Mouse (Mus musculus) liver, embryonic 16.5 days (tissue): Measurements from ENCODE around the gene Mcrs1. TPM values are rescaled to one million over a fixed set of nuclear protein-coding genes. Genes with fewer than 3 reads are reported as not detected.

Source experiments
- ATAC-seq: fragments of 200-750 bp; cut with Nextera tagmentation; 2 replicates; pipeline ENCODE4 v1.8.0; 2017; ENCODE audit warnings: low read depth, mild to moderate bottlenecking, moderate number of reproducible peaks, moderate library complexity
- H3K27ac ChIP-seq: fragments of 300-500 bp; sonication (generic); 2 replicates; pipeline ENCODE4 v1.5.1; 2014; ENCODE audit warnings: mild to moderate bottlenecking, low read length
- H3K27me3 ChIP-seq: fragments of 300-500 bp; sonication (generic); 2 replicates; pipeline ENCODE4 v1.6.1; 2014; ENCODE audit warnings: low read depth, low read length, mixed read lengths; ENCODE audit not compliant: control insufficient read depth, insufficient read depth
- H3K36me3 ChIP-seq: fragments of 300-500 bp; sonication (generic); 2 replicates; pipeline ENCODE4 v1.6.1; 2014; ENCODE audit warnings: mild to moderate bottlenecking; ENCODE audit not compliant: control insufficient read depth, insufficient read depth
- H3K4me1 ChIP-seq: fragments of 300-500 bp; sonication (generic); 2 replicates; pipeline ENCODE4 v1.6.1; 2014; ENCODE audit warnings: low read depth, low read length, mixed read lengths; ENCODE audit not compliant: control insufficient read depth
- H3K4me2 ChIP-seq: fragments of 300-500 bp; sonication (generic); 2 replicates; pipeline ENCODE4 v1.6.1; 2014; ENCODE audit warnings: low read depth, low read length, mixed read lengths
- H3K4me3 ChIP-seq: fragments of 300-500 bp; sonication (generic); 2 replicates; pipeline ENCODE4 v1.5.1; 2014; ENCODE audit warnings: low read depth, mild to moderate bottlenecking, low read length
- H3K9ac ChIP-seq: fragments of 300-500 bp; sonication (generic); 2 replicates; pipeline ENCODE4 v1.6.1; 2014; ENCODE audit warnings: low read depth, low read length
- H3K9me3 ChIP-seq: fragments of 300-500 bp; sonication (generic); replicated peaks from 2 replicates; pipeline ENCODE4 v1.6.1; 2016; ENCODE audit warnings: low read length; ENCODE audit not compliant: control insufficient read depth
- WGBS: fragments of 180-500 bp; shearing (Covaris S2); extraction: QIAGEN DNeasy Blood & Tissue Kit; methylation state at CpG from one replicate; pipeline ENCODE4 v1.1.7; 2014; ENCODE audit not compliant: insufficient replicate concordance; 5-methylcytosine and 5-hydroxymethylcytosine counted together
- polyA plus RNA-seq: library from polyadenylated mRNA; unstranded; fragments of >200 nt; fragmentation: Nextera tagmentation; extraction: Ambion mirVana; gene quantifications from 2 replicates; pipeline ENCODE4 v1.2.1, GENCODE M21; 2015

The Mcrs1 gene
- polyA plus RNA-seq, 1 experiment from 2014 or later, result 35.8 TPM

- Histone ChIP-seq H3K4me3 (peak within 1 kb of the TSS; percentile 51), H3K36me3 (no peaks in the 10 kb centered on the region), H3K4me2 (peak within 1 kb of the TSS; percentile 53), H3K27ac (no peak within 1 kb of the TSS), H3K27me3 (peaks cover 97% of the 10 kb centered on the region), H3K9ac (no peak within 1 kb of the TSS), H3K4me1 (peaks cover 2% of the 10 kb centered on the region; the same call in 1 of the 2 replicates), H3K9me3 (no peaks in the 10 kb centered on the region)
- peak; percentile 59 for ATAC-seq
- WGBS, result 2% methylated on average over 60 of the region's 66 CpGs
These were observed 27.4 kb downstream of the Mcrs1 start, which contains the start of gene Kcnh3 for GRCm38 (mm10) chr15:99224208-99224911. Gene Kcnh3 (plus strand): TSS chr15:99224861.

GRCm38 (mm10) chr15:99223585-99224207 lies 28.1 kb downstream of the Mcrs1 start:
- peaks cover 2% of the 10 kb centered on the region; the same call in 1 of the 2 replicates for H3K4me1 ChIP-seq
- H3K27me3 ChIP-seq, result peaks cover 95% of the 10 kb centered on the region
- WGBS, result under 1% methylated on average over 42 of the region's 46 CpGs
- H3K4me3 ChIP-seq, result peak overlapping the region; percentile 51
- H3K4me2 ChIP-seq, result peak overlapping the region; percentile 53
- no peaks in the 10 kb centered on the region for H3K9me3 ChIP-seq
- no peaks in the 10 kb centered on the region for H3K36me3 ChIP-seq
- ATAC-seq, result 0 out of 2 replicates have a peak, but pooled peaks have one; percentile 19
- no peak overlapping the region for H3K27ac ChIP-seq
- H3K9ac ChIP-seq, result no peak overlapping the region

GRCm38 (mm10) chr15:99222794-99223584 lies 28.8 kb downstream of the Mcrs1 start:
- Histone ChIP-seq H3K9ac (no peak overlapping the region), H3K36me3 (no peaks in the 10 kb centered on the region), H3K4me3 (peak overlapping the region; percentile 51; the same call in 1 of the 2 replicates), H3K4me2 (peak overlapping the region; percentile 53), H3K9me3 (no peaks in the 10 kb centered on the region), H3K27ac (no peak overlapping the region), H3K4me1 (peaks cover 2% of the 10 kb centered on the region; the same call in 1 of the 2 replicates), H3K27me3 (peaks cover 88% of the 10 kb centered on the region)
- 6% methylated on average over 18 of the region's 18 CpGs for WGBS
- ATAC-seq, result no peak

- H3K4me3 ChIP-seq, result no peak overlapping the region
- 15% methylated on average over 8 of the region's 8 CpGs for WGBS
- peaks cover 7% of the 10 kb centered on the region; the same call in 1 of the 2 replicates for H3K4me1 ChIP-seq
- peaks cover 72% of the 10 kb centered on the region for H3K27me3 ChIP-seq
- H3K9me3 ChIP-seq, result no peaks in the 10 kb centered on the region
- H3K36me3 ChIP-seq, result no peaks in the 10 kb centered on the region
- H3K27ac ChIP-seq, result no peak overlapping the region
- H3K9ac ChIP-seq, result no peak overlapping the region
- no peak overlapping the region for H3K4me2 ChIP-seq
- no peak for ATAC-seq
These were observed 30.3 kb downstream of the Mcrs1 start for GRCm38 (mm10) chr15:99221315-99221952.

- 65% methylated on average over 4 of the region's 4 CpGs for WGBS
- H3K9ac ChIP-seq, result no peak overlapping the region
- no peak for ATAC-seq
These were observed 34.1 kb downstream of the Mcrs1 start for GRCm38 (mm10) chr15:99217630-99218029.

GRCm38 (mm10) chr15:99215741-99216463 lies 35.9 kb downstream of the Mcrs1 start:
- no peak for ATAC-seq
- no peak overlapping the region for H3K4me2 ChIP-seq
- peaks cover 5% of the 10 kb centered on the region; the same call in 1 of the 2 replicates for H3K4me1 ChIP-seq
- no peaks in the 10 kb centered on the region for H3K9me3 ChIP-seq
- 69% methylated on average over 11 of the region's 11 CpGs for WGBS
- H3K4me3 ChIP-seq, result no peak overlapping the region
- no peaks in the 10 kb centered on the region for H3K36me3 ChIP-seq
- no peak overlapping the region for H3K27ac ChIP-seq
- H3K9ac ChIP-seq, result no peak overlapping the region
- H3K27me3 ChIP-seq, result peaks cover 17% of the 10 kb centered on the region

More at GRCm38 (mm10) chr15:99217630-99218029, 34.1 kb downstream of the Mcrs1 start:
- H3K36me3 ChIP-seq, result no peaks in the 10 kb centered on the region
- no peaks in the 10 kb centered on the region for H3K9me3 ChIP-seq
- H3K4me3 ChIP-seq, result no peak overlapping the region
- no peak overlapping the region for H3K27ac ChIP-seq
- H3K4me2 ChIP-seq, result no peak overlapping the region
- H3K4me1 ChIP-seq, result peaks cover 5% of the 10 kb centered on the region; the same call in 1 of the 2 replicates
- peaks cover 34% of the 10 kb centered on the region for H3K27me3 ChIP-seq

- no peak for ATAC-seq
- 79% methylated on average over 2 of the region's 2 CpGs for WGBS
- H3K36me3 ChIP-seq, result no peaks in the 10 kb centered on the region
- peaks cover 5% of the 10 kb centered on the region; the same call in 1 of the 2 replicates for H3K4me1 ChIP-seq
- H3K27ac ChIP-seq, result no peak overlapping the region
- no peaks in the 10 kb centered on the region for H3K9me3 ChIP-seq
- H3K4me3 ChIP-seq, result no peak overlapping the region
- H3K27me3 ChIP-seq, result peaks cover 8% of the 10 kb centered on the region
- no peak overlapping the region for H3K4me2 ChIP-seq
- no peak overlapping the region for H3K9ac ChIP-seq
These were observed 36.8 kb downstream of the Mcrs1 start for GRCm38 (mm10) chr15:99214941-99215340.

- Histone ChIP-seq H3K4me2 (no peak overlapping the region), H3K27ac (no peak overlapping the region), H3K9me3 (no peaks in the 10 kb centered on the region), H3K36me3 (no peaks in the 10 kb centered on the region), H3K4me1 (peaks cover 5% of the 10 kb centered on the region; the same call in 1 of the 2 replicates), H3K9ac (no peak overlapping the region), H3K27me3 (no peaks in the 10 kb centered on the region), H3K4me3 (no peak overlapping the region)
- ATAC-seq, result no peak
- WGBS, result 79% methylated on average over 10 of the region's 10 CpGs
These were observed 38.6 kb downstream of the Mcrs1 start for GRCm38 (mm10) chr15:99213183-99213582.
